Mouse (Mus musculus) kidney, adult 11 months (tissue): Measurements from ENCODE around the gene B4galt1.

ENCODE experiments used
- DNase-seq: peaks from one replicate; pipeline ENCODE4 v3.0.0; 2022

B4galt1 gene

DNA sequence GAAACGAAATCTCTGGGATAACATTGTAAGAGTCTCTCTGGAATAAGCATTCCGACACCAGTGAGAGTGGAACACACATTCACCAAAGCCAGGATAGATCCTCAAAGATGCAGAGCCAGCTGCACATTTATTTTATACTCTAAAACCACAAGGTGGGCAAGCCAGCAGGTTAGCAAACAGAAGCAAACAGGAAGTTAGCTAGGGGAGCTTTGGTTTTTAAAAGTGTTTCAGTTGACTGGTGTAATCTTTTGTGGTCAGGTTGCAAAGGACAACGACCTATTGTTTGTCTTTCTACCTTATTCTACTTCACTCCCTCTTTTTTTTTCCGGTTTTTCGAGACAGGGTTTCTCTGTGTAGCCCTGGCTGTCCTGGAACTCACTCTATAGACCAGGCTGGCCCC is 93.9 kb downstream of the B4galt1 start:
- no peak for DNase-seq

DNA sequence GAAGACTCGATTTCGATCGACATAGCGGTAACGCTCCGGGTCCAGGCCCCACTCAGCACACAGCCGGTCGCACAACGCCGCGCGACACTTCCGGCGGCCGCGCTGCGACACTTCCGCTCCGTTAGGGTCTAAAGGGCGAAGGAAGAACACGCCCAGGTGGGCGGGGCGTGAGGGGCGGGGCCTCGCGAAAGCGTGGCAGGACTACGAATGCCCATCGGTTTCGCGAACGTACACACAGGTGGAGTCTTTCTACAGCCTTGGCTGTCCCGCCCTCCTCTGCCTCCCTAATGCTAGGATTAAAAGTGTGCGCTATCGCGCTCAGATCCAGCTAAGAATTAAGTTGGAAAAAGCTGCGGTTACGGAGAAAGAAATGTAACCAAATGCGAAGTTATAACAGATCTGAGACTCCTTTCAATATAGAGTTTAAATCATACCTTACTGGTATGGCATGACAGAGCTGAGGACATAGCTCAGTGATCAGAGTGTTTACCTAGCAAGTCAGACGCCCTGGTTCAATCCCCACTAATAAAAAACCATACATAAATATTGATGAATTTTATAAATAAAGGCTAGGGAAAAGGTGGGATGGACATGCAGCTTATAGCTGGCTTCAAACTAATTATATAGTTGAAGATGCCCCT is 95.9 kb downstream of the B4galt1 start, which contains the start of gene Smu1:
Smu1 (minus strand) TSS at position 144 of the 641 bp plus-strand sequence.
- peak; percentile 95 for DNase-seq

DNA sequence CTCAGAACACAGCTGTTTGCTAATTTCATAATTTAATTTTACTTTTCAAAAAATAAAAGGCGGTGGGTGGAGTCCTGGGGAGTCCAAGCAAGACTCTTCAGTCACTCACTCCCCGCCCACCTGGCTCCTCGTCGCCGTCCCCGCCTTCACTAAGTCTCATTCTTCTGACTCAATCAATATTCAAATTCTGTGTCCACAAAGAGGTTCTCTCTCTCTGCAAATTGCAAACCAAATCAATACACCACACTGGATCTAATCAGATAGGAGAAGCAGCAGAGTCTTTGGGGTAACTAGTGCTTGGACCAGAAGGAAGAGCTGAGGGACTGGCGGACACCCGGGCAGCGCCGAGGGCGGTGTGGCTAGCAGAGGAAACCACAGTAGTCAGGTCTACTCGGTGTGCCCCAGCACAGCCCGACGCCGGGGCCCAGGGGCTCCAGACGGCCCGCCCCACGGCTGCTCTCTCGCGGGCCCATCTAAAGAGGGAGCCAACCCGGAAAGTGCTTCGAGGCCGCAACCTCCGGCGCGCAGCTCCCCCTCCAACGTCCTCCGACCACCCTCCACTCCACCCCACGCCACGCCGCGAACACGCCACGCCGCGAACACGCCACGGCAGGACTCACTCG is 96.5 kb downstream of the B4galt1 start:
- no peak for DNase-seq
